Mouse (Mus musculus) left cerebral cortex, postnatal 10 days (tissue): ENCODE data around the gene Arid1a. TPM values are rescaled to one million over a fixed set of nuclear protein-coding genes. Genes with fewer than 3 reads are reported as not detected.

Experiments
- DNase-seq, 2 experiments: peaks; one replicate each; pipeline ENCODE4 v3.0.0; 2021 to 2022; ENCODE audit warnings: low spot score in 2 of 2, mixed read lengths in 1 of 2; ENCODE audit errors: extremely low spot score in 1 of 2
- intact Hi-C: fragments of 180-260 bp; cut with DNase I; formaldehyde crosslinking; loops from one replicate; pipeline ENCODE4 v1.15.1; 2025
- total RNA-seq, 2 experiments: library from RNA; stranded (reverse); gene quantifications; 2 replicates each; pipeline ENCODE4 v1.2.3; 2021

The Arid1a gene
- total RNA-seq, 2 experiments from 2014 or later, result 76.0 to 76.8 TPM

DNA sequence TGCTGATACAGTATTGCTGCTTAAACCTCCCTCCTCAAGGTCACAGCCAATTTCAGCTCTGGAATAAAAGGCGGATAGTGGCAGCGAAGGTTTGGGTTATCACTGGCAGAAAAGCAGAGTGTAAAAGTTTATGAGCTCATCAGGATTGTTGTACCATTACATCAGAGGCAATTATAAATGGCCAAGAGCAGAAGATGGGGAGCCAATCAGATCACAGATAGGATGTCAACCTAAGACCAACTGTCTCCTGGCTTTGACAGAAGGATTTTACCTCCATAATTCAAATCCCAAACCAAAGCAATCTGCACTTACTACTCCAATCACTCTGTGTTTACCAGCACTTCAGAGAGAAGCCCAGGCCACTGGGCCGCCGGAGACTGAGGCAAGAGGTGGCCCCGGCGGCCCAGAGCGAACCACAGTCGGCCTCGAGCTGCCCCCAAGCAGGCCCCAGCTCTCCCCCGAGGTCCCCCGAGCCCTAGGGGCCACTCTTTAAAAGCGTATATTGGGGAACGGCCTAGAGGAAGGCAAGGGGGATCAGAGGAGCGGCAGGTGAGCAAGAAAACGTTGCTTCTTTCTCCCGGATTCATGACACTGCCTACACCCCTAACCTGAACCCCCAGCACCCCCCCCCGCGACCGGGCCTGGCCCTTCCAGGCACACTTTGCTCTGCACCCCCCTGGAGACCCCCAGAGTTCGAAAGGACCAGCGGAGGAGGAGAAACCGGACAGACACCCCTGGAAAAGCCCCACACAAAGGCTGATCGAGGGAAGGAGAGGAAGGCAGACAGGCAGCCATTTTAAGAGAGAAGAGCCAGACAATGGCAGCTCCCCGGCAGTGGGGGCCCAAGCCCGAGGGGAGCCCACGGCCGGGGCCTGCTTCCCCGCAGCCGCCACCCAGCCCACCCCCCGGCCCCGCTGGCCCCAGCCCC is 4.8 kb downstream of the Arid1a start:
- DNase-seq, result peak; percentile 41 to 51
- intact Hi-C loops, result loop anchor here (2.0 to 5.0 kb wide), 2 partner anchors 64 to 79 kb away; partner anchors contain the start of gene Pigv

GRCm38 (mm10) chr4:133750184-133750775 is 6.3 kb downstream of the Arid1a start:
- intact Hi-C loops, result loop anchor here (5.0 kb wide), 1 partner anchor 63 kb away; no protein-coding TSS in a partner anchor

GRCm38 (mm10) chr4:133735282-133735681 is 21.3 kb downstream of the Arid1a start:
- no peak for DNase-seq
- intact Hi-C loops, result no loop called here

More at GRCm38 (mm10) chr4:133750184-133750775, 6.3 kb downstream of the Arid1a start:
- no peak for DNase-seq

- intact Hi-C loops, result no loop called here
- no peak for DNase-seq
Observed at GRCm38 (mm10) chr4:133730122-133730521, 26.4 kb downstream of the Arid1a start.

DNA sequence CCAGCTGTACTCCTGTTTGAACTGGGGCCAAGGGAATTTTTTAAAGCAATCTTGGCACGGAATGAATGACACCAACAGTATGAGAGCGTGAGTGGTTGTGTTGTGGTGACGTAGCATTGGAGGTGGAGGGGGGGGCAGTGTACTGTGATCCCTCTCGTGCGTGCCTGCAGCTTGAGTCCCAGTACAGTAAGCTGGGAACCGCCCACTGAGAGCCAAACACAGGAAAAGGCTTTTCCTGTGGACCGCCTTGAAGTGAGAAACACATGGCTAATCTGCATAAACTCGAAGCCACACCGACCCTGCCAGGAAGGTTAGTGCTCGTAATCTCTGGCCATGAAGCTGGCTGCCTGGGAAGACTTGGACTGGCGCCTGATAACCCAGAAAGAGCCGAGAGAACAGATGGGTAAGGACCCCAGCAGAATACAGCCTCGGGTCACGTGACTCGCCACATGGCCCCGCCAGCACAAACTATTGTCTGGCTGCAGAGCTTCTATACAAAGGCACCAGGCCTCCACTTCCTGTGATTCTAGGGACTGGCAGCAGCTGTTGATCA is 27.0 kb downstream of the Arid1a start:
- peak; percentile 87 to 93 for DNase-seq
- intact Hi-C loops, result no loop called here

DNA sequence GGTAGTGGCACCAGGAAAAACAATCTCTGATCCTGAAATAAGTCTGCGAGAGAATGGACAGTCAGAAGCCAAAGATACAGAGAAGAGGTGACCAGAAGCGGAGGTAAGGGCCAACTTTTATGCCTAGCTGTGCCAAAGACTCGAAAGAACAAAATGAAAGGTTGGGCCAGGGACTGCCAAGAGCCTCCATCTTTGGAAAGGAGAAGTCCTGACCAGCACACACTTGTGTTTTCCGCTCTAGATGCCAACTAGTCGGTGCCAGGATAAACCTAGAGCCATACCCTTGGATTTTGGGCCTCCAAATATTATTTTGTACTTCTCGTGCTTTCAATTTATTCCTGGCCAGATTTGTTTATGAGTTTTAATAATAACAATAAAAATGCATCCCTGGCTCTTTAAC is 27.6 kb downstream of the Arid1a start:
- DNase-seq, result no peak
- intact Hi-C loops, result no loop called here

- DNase-seq, result no peak
- intact Hi-C loops, result no loop called here
Observed at GRCm38 (mm10) chr4:133728256-133728655, 28.3 kb downstream of the Arid1a start.

GRCm38 (mm10) chr4:133725706-133726105 is 30.9 kb downstream of the Arid1a start:
- intact Hi-C loops, result no loop called here
- no peak for DNase-seq

DNA sequence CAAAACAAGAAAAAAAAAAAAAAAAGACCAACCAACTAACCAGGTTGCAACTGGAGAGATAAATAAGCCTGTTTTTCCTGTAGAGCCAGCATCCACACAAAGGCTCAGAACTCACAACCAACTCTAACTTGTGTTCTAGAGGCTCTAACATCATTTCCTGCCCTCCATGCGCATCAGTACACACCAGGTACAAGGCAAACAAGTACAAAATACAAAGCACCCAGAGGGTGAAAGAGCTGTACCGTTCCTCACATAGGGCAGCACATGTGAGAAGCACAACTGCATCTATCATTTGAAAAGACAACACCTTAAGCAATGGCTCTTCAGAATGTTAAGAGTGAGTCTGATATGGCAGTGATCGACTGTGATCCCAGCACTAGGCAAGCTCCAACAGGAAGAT is 36.8 kb downstream of the Arid1a start:
- no peak for DNase-seq
- intact Hi-C loops, result no loop called here

DNA sequence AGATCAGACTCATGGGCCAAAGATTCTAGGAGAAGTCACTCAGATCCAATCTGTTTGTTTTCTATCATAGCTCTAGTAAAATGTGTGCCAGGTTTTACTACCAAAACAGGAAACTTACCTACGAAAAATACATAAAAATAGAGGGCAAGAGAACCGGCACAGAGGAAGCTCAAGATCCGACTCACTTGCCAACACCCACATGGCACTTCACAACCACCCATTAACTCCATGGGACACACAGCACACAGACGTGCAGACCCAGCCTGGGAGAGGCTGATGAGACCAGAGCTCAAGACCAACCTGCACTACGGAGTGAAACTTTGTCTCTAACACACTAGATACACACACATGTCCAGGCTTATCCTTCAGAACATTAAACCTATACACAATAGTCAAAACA is 43.8 kb downstream of the Arid1a start:
- DNase-seq, result no peak
- intact Hi-C loops, result no loop called here

GRCm38 (mm10) chr4:133711307-133712076 is 45.1 kb downstream of the Arid1a start:
- no peak for DNase-seq
- intact Hi-C loops, result no loop called here

DNA sequence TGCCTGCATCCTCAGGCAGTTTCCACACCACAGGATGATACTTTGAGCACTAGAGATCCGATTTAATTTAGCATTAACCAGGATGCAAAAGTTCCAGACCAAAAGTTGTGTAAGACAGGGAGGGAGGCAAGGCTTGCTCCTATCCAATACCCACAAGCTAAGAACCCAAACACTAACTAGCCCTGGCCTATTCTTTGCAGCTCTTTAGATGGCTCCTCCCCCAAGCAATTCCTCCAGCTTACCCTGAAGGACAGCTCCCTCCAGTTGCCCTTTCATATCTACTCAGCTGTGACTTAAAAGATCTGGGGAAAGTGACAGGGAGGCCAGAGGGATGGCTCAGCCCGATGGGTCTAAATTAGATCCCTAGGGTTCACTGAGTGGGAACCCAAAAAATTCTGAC is 47.2 kb downstream of the Arid1a start:
- no peak for DNase-seq
- intact Hi-C loops, result no loop called here

GRCm38 (mm10) chr4:133707464-133707863 is 49.1 kb downstream of the Arid1a start:
- DNase-seq, result no peak
- intact Hi-C loops, result no loop called here

DNA sequence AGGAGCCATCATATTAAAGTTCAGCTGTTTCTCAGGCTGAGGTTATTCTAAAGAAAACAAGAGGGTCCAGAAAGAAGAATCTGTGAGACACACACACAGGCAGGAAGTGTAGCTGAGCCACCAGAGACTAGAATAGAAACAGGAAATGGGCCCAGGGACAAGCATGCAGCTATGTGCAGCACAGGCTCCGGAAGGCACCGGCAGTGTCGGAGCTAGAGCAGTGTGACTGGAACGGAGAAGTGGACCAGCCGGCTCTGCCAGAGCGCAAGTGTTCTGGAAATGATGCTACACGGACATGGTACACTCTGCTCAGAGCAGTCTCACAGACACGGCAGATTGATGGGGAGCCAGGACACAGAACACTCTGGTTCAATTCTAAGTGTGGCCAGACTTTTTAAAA is 49.6 kb downstream of the Arid1a start:
- intact Hi-C loops, result no loop called here
- peak; percentile 50 to 83 for DNase-seq

DNA sequence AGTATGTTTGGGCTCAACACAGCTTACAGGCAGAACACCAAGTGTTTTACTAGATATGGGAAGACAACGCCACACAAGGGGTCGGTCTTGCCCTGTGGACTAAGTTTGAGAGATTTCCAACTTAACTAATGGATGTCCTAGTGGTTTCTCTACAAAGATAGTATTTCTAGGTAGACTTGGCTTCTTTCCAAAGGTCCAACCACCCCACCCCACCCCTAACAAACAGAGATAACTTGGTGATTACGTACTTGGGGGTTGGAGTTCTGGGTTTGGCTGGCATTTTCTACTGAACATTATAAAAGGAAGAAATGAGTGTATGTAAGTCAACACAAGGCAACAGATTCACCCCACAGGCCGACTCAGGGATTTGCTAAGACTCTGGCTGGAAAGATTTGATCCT is 51.5 kb downstream of the Arid1a start:
- no peak for DNase-seq
- intact Hi-C loops, result no loop called here

- intact Hi-C loops, result no loop called here
Observed at GRCm38 (mm10) chr4:133700905-133701368, 55.6 kb downstream of the Arid1a start.

DNA sequence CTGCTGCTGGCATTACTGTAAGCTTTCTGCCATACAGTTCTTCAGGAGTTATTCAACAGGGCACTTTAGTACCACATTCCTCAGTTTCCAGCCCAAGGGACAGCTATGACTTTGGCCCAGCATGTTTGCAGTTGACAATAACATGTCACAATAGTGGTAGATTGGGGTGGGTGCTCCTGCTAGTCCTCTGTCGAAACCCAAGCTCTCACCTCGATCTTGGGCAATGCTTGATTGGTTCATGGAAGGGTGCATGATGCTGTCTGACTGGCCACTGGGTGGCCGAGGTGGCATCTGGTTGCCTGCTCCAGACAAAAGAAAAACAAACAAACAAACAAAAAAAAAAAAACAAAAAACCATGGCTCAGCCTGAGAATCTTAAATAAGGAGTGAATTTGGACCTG is 61.2 kb downstream of the Arid1a start:
- DNase-seq, result no peak
- intact Hi-C loops, result no loop called here

More at GRCm38 (mm10) chr4:133700905-133701368, 55.6 kb downstream of the Arid1a start:
- DNase-seq, result peak; percentile 59 to 74

DNA sequence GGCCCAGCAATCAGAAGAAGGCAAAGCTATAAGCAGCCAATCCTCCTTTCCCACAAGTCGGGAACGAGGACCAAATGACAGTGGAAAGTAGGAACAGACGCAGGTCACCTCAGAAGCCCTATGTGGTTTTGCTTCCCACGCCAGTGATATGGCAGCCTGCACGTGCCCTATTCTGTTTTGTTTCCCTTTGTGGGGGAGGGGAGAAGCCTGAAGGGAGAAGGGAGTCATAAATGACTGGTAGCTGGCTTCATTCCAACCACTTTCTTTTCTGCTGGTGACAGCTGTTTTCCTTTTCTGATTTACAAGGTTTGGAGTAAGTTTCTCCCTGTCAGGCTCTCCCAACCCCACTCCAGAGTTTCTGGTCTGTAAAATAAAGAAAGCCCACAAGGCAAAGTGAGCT is 66.3 kb downstream of the Arid1a start:
- DNase-seq, result no peak
- intact Hi-C loops, result no loop called here
